Mouse (Mus musculus) liver, postnatal 0 days (tissue): ENCODE results near the gene C2cd4c.

ENCODE experiments used
- CTCF ChIP-seq: sonication (generic); IDR thresholded peaks from 2 replicates; pipeline ENCODE4 v1.5.1; 2016; ENCODE audit warnings: antibody characterized with exemption, low read depth
- EP300 ChIP-seq: IDR thresholded peaks from 2 replicates; pipeline ENCODE4 v1.6.1; 2016; ENCODE audit warnings: antibody characterized with exemption, low read depth, mild to moderate bottlenecking

- TF ChIP-seq CTCF (peak; percentile 97), EP300 (no peak)
Observed at GRCm38 (mm10) chr10:79649070-79649751, 35.4 kb upstream of the C2cd4c start.
